Mouse (Mus musculus) frontal cortex, adult 2 months (tissue): ENCODE data around the gene Hist2h2ac. TPM values are rescaled to one million over a fixed set of nuclear protein-coding genes. Genes with fewer than 3 reads are reported as not detected.
"Not testable (repeated sequence)": the region's sequence is repeated elsewhere in the genome, so short reads cannot be mapped to it uniquely, and the experiment has no call there.

Experiments
- DNase-seq, 2 experiments: peaks; one replicate each; pipeline ENCODE4 v3.0.0; 2022; ENCODE audit warnings: low spot score in 1 of 2; ENCODE audit errors: extremely low spot score in 1 of 2
- polyA plus RNA-seq: library from polyadenylated mRNA; depleted of rRNA; stranded (reverse); fragments of >200 nt; gene quantifications from 2 replicates; pipeline ENCODE4 v1.2.3, GENCODE M21; 2012; rRNA removed

The Hist2h2ac gene
- polyA plus RNA-seq, 1 experiment: 1.9 TPM

DNA sequence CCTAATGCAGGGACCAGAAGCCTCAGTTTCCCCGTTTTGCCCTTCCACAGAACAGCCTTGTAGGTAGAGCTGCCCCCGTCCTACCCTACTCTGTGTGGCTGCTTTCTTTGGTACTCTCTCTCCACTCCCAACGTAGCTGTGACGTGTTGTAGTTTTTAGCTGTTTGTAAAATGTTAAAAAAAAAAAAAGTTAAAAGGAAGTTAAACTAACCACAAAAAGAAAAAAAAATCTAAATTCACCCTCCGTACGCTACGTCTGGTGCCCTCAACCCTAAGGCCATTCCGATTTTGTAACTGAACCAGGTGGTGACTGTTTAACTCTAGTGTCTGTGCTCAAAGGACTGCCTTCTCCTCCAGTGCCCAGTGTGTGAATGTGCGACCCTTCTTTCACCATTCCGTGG, 25.7 kb downstream of the Hist2h2ac start:
- DNase-seq: no peak

DNA sequence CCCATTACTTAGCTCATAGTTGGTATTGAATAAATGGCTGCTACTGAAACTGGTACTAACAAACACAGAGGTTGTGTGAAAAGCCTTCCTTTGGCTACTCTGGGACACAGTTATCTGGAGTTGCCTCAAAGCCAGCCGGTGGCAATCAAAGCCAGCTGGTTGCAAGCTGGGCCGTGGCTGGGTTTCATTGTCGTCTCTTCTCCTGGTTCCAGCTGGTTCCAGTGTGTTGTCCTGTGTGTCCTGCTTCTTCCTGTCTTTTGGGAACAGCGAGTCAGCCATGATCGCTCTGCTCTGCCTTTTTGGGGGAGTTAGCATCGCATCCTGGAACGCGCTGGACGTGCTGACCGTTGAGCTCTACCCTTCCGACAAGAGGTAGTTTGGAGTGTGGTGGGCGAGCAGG, 27.7 kb downstream of the Hist2h2ac start:
- no peak for DNase-seq

DNA sequence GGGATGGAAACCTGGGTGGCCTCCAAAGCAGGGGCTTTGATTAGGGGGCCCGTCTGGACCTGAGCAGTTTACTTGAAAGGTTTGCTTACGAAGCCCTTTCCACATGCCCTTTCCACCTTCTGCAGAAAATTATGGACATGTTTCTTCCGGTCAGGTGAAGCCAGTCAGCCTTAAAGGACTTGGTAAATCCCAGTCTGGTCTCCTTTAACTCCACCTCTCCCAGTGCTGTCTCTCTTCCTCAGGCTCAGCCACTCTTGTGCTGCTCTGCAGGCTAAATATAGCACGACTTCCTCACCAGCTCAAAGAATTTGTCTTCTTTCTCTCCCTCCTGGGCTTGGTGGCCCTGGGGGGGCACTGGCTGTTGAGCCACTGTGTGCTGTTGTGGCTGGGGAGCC, 38.3 kb downstream of the Hist2h2ac start:
- DNase-seq: no peak

DNA sequence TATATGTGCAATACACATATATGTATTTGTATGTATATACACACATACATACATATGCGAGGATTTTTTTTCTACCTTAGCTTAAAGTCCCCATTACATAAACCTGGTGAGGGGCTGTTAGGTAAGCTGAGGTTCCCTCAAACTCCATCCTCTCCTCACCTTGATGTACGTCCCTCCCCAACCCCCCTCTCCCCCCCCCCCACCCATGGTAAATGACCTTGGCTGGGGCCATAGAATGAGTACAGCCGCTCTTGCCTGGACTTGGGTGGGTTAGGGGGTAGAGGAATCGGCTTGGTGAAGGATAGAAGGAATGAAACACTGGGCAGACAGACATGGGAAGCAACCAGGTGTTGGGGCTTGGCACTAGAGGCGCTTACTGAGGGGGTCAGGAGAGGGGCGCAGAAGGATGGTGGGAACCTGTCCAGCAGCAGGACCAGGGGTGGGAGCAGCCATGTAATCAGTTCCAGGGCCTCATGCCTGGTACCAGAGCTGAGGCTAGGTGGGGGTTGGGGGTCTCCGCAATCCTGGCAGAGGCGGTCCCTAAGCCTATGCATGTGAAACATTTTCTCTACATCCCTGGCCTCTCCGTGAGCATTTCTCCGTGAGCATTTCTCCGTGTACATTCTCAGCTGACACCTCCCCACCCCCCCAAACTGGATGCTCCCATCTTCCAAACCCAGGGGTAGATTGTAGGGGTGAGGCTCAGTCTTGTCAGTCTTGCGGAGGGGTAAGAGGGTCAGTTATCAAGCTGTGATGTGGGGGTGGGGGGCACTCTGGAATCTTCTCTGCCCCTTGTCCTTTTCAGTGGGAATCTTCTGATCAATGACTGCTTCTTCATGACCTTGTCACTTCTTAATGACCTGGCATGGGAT, 38.9 kb downstream of the Hist2h2ac start:
- no peak for DNase-seq

DNA sequence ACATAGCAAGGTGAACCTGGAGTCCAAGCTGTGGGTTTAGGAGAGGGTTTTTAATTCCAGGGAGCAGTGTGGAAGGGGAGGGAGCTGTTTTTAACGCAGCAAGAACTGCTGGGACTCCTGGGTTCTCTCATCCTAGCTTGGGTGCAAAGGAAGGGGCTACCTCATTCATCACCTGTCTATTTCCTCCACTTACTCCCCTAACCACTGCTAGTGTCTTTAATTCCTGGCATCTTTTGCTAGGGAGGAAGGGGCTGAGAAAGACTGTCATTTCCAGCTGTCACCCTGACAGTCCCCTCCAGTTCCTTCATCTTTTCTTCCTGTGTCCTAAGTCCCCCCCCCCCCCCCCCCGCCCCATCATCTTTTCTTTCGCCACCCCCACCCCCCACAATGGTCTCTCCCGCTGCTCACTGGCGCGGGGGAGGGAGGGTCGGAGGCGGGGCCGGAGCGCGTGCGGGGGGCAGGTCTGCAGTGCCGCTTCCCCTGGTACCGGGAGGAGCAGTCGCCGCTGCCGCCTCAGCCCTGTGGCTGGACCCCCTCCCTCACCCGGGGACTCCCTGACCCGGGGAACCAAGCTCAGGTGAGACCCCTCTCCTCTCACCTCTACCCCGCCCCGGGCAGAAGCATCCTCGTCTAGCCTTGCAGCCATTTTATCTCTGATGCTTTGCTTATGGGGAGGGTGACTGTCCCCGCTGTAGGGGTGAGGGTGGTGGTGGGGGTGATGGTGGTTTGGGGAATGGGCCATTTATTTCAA, 39.8 kb downstream of the Hist2h2ac start, which contains the start of gene Sv2a:
Gene Sv2a (plus strand): TSS at position 425 of the 751 bp plus-strand sequence.
- peak in 1 of 2 experiments; percentile 80 for DNase-seq

DNA sequence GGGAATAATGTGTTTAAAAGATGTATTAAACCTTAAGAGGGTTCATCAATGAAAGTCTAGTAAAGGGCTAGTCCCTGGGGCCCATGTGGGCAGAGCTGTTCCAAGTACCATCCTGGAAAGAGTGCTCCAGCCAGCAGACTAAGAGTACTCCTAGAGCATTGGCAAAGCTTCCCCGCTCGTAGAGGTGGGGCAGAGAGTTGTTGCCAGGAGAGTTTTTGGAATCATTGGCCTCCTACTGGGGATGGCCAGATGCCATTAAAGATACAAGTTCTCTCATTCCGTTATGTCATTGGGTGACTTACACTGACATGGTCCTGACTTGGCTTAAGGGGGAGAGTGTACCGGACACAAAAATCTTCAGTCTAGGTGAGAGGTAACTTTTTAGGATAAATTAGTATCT, 41.1 kb downstream of the Hist2h2ac start:
- DNase-seq: no peak

DNA sequence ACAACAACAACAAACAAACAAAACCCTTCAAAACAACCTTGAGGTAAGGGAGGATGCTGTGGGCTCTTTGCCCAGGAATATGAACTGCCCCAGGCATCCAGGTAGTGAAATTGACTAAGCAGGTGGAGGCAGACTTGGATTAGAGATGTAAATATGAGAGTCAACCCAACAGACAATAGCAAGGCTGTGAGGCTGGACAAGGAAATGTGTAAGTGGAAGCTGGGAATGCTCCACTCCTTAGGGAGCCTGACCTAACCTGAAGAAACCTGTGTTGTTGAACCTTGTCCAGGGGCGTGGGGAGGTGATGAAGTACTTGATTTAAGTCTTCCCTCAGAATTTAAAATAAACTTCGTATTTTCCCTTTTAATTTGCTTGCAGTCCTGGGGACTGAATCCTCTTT, 41.8 kb downstream of the Hist2h2ac start:
- no peak for DNase-seq

DNA sequence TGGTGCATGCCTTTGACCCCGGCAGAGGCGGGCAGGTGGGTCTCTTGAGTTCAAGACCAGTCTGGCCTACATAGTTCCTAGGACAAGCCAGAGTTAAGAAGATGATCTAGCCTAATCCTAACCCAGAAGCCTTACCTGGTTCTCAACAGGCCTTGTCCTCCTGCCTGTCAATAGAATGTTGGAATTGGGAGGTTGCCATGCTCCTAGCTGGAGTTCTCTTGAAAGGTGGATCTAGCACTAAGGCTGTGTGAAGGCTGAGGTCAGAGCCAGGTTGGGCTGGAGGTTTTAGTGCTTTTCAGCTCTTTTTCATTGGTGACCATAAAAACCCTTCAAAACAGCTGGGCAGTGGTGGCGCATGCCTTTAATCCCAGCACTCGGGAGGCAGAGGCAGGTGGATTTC, 42.3 kb downstream of the Hist2h2ac start:
- no peak for DNase-seq

DNA sequence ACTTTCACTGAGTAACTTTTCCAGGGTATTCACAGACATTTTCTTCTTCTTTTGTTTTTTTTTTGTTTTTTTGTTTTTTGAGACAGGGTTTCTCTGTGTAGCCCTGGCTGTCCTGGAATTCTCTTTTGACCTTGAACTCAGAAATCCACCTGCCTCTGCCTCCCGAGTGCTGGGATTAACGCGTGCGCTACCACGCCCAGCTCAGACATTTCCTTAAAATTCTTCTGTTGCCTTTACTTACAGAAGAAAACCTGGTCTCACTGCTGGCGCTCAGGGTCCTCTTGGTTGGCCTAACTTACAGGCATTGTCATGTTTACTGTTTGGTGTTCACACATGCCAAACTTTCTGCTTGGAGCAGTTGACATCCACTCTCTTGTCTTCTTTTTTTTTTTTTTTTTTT, 45.4 kb downstream of the Hist2h2ac start:
- DNase-seq: no peak

DNA sequence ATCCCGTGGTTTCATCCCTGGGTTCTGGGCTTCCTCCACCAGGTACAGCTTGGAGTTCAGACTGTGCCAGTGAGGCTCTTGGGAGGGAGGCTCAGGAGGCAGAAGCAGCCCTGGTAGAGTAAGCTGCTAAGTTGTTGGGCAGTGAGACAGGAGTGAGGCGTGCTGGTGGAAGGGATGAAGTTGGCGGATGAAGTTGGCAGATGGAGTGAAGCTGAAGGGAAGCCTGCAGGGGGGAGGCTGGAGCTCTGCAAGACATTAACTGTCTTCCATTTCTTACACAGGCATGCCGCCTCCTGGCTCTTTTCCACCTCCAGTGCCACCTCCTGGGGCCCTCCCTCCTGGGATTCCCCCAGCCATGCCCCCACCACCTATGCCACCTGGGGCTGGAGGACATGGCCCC, 46.6 kb downstream of the Hist2h2ac start:
- not testable (repeated sequence) for DNase-seq

DNA sequence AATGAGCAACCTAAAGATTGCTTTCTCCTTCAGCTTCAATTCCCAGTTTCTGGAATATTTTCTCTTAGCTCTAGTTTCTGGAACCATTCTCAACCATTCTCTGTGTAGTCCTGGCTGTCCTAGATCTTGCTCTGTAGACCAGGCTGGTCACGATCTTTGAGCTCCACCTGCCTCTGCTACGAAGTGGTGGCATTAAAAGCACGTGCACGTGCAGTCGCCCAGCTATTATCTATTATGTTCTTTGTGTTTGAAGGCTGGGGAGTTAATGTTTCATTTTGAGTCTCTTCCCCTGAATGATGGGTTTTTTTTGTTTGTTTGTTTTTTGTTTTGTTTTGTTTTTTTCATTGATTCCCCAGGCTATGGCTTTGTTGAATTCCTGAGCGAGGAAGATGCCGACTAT, 47.5 kb downstream of the Hist2h2ac start:
- no peak for DNase-seq

DNA sequence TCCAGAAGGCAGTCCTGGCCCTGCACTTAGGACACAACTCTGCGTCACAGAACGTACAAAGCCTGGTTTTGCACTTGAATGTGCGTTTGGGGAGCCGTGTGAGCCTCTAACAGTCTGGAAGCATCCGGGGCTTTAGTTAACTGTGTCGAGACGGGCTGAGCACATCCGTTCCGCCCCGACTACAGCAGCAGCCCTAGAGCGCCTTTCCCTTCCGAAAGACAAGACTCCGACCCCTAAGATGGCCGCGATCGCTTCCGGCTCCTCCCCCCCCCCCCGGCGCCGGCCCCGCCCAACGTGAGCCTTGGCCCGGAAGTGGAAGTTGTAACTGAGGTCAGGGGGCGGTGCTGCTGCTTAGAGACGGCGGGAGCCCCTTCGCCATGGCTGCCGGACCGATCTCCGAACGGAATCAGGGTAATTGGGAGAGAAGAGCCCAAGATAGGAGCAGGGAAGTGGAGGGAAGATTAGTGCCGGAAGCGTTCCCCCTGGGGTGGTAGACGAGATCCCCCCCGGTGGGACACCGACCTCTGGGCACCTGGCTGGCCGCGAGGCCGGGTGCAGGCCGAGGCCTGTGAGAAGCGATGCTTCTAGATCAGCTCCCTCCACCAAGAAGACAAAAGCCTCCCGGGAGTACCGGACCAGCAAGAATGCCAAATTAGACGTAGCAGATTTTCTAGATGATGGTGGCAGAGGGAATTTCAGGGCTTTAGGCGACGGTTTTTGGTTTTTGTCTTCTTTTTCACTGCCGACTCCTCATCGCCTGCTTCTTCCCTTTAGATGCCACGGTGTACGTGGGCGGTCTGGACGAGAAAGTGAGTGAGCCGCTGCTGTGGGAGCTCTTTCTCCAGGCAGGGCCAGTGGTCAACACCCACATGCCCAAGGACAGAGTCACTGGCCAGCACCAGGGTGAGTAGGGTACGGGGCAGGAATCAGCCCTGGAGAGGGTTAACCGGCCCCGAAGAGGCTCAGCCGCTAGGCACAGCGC, 48.2 kb downstream of the Hist2h2ac start, which contains the start of gene Sf3b4:
Gene Sf3b4 (plus strand): TSS at position 136 of the 982 bp plus-strand sequence.
- DNase-seq: peak; percentile 75 to 82

DNA sequence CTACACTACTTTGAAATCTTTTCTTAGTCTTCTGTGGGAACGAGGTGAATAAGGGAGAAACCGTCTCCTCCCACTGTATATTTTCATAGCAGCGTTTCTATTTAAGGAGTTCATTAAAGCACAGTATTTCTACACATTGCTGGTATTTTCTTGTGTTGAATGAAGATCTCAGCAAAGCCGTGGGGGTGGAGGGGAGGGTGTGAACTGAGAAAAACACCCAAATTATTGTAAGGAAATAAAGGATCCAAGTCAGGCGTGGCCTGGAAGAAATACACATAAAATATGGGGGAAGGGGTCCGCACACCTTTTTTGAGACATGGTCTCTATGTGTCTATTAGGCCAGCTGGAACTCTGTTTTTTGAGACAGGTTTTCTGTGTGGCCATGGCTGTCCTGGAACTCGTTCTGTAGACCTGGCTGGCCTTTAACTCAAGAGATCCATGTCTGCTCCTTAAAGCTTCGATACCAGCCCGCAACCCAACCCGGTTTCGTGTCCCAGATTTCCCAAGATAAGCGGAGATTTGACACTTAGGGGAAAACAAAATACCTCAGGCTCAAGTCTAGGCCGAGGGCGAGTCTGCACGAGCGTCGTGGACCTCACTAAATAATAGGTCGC, 49.0 kb downstream of the Hist2h2ac start:
- no peak for DNase-seq

DNA sequence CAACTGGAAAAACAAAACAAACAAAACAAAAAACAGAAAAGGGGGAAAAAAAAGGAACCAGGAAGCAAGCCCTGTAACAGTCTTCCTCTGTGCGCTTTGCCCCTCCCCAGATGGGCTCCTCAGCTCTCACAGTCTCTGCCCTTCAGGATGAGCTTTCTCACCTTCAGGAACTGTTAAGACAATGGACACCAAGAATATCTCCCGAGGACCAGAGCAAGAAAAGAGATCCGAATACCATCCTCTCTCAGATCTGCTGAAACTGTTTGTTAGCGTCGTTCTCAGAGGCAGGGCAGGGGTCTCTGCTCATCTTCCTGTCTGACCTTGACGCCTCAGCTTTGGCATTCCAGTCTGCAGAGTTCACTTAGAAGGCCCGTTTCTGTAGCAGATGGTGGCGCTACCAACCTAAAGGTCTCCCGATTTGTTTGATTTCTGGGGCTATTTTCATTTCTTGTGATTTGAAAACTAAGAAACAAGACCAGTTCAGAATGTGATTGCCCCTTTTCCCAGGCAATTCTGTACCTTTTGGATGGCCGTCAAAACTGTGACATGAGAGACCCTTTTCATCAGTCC, 49.6 kb downstream of the Hist2h2ac start:
- no peak for DNase-seq

Other genes with a start within 250 kb of the Hist2h2ac start
- gene Plekho1, start 224.9 kb downstream of the Hist2h2ac start, polyA plus RNA-seq: 131 and 156 TPM in 2 replicates
- gene Vps45, start 162.4 kb downstream of the Hist2h2ac start, polyA plus RNA-seq: 32.7 and 33.0 TPM in 2 replicates
- 16.2 and 17.6 TPM in 2 replicates for gene Otud7b, start 116.4 kb downstream of the Hist2h2ac start, polyA plus RNA-seq
- 21.3 and 25.7 TPM in 2 replicates for gene Mtmr11, start 58.9 kb downstream of the Hist2h2ac start, polyA plus RNA-seq
- 56.5 and 61.5 TPM in 2 replicates for gene Sf3b4, start 48.5 kb downstream of the Hist2h2ac start, polyA plus RNA-seq
- 309 and 315 TPM in 2 replicates for gene Sv2a, start 39.7 kb downstream of the Hist2h2ac start, polyA plus RNA-seq
- gene Bola1, start 1.2 kb downstream of the Hist2h2ac start, polyA plus RNA-seq: 34.8 and 36.6 TPM in 2 replicates
- 0.71 and 2.0 TPM in 2 replicates for gene Hist2h2ab, start 1.0 kb downstream of the Hist2h2ac start, polyA plus RNA-seq
- gene Hist2h2be, start 239 bp upstream of the Hist2h2ac start, polyA plus RNA-seq: 10.5 and 12.2 TPM in 2 replicates
- 14.1 and 17.1 TPM in 2 replicates for gene Hist2h3c2, start 18.2 kb upstream of the Hist2h2ac start, polyA plus RNA-seq
- 6.9 TPM in 1 of 2 replicates, not detected in the other for gene Hist2h2aa2, start 19.4 kb upstream of the Hist2h2ac start, polyA plus RNA-seq
- 146 and 222 TPM in 2 replicates for gene Hist2h2aa1, start 24.6 kb upstream of the Hist2h2ac start, polyA plus RNA-seq
- not detected in 2 replicates for gene Hist2h3c1, start 25.8 kb upstream of the Hist2h2ac start, polyA plus RNA-seq
- 3.3 and 3.9 TPM in 2 replicates for gene Hist2h4, start 42.4 kb upstream of the Hist2h2ac start, polyA plus RNA-seq
- gene Hist2h3b, start 47.8 kb upstream of the Hist2h2ac start, polyA plus RNA-seq: 7.3 and 8.1 TPM in 2 replicates
- gene Hist2h2bb, start 48.9 kb upstream of the Hist2h2ac start, polyA plus RNA-seq: 1.3 and 2.0 TPM in 2 replicates
- 3.0 and 4.8 TPM in 2 replicates for gene Fcgr1, start 73.1 kb upstream of the Hist2h2ac start, polyA plus RNA-seq
- gene BC107364, start 231.4 kb upstream of the Hist2h2ac start, polyA plus RNA-seq: not detected in 2 replicates